Mouse (Mus musculus): Measurements from ENCODE around the gene Trim7.
A peak's percentile ranks its signal among the peaks of the same experiment; 100 is the strongest.

- TF ChIP-seq CTCF (IDR thresholded peaks at IDR 0.05; ENCODE audit: insufficient read depth, low read length) (peak; percentile 85), POLR2A (IDR thresholded peaks at IDR 0.05; ENCODE audit: borderline replicate concordance, extremely low read depth, low read depth, low read length) (no peak)
Observed at GRCm38 (mm10) chr11:48789973-48790823, 35.7 kb upstream of the Trim7 start.
